Mouse (Mus musculus) kidney, embryonic 14.5 days (tissue): ENCODE measurements around the gene Gm45785. TPM values are rescaled to one million over a fixed set of nuclear protein-coding genes. Genes with fewer than 3 reads are reported as not detected.

Source experiments
- ATAC-seq: fragments of 200-750 bp; cut with Nextera tagmentation; 2 replicates; pipeline ENCODE4 v1.8.0; 2017; ENCODE audit warnings: moderate number of reproducible peaks, mild to moderate bottlenecking, moderate TSS enrichment, moderate library complexity; ENCODE audit not compliant: low FRiP score, low TSS enrichment
- H3K27ac ChIP-seq: fragments of 300-500 bp; sonication (generic); 2 replicates; pipeline ENCODE4 v1.5.1; 2014; ENCODE audit warnings: low read depth, mild to moderate bottlenecking, low read length, moderate library complexity, mixed read lengths
- H3K27me3 ChIP-seq: fragments of 300-500 bp; sonication (generic); 2 replicates; pipeline ENCODE4 v1.6.1; 2014; ENCODE audit warnings: mild to moderate bottlenecking, low read length; ENCODE audit not compliant: control insufficient read depth, insufficient read depth
- H3K36me3 ChIP-seq: fragments of 300-500 bp; sonication (generic); 2 replicates; pipeline ENCODE4 v1.6.1; 2014; ENCODE audit warnings: low read length, mixed read lengths; ENCODE audit not compliant: control insufficient read depth, insufficient read depth
- H3K4me1 ChIP-seq: fragments of 300-500 bp; sonication (generic); 2 replicates; pipeline ENCODE4 v1.6.1; 2014; ENCODE audit warnings: low read length, mixed read lengths; ENCODE audit not compliant: control insufficient read depth, insufficient read depth
- H3K4me2 ChIP-seq: fragments of 300-500 bp; sonication (generic); replicated peaks from 2 replicates; pipeline ENCODE4 v1.6.1; 2014; ENCODE audit warnings: low read depth, mild to moderate bottlenecking, low read length
- H3K4me3 ChIP-seq: fragments of 300-500 bp; sonication (generic); 2 replicates; pipeline ENCODE4 v1.5.1; 2014; ENCODE audit warnings: mild to moderate bottlenecking, low read length
- H3K9ac ChIP-seq: fragments of 300-500 bp; sonication (generic); 2 replicates; pipeline ENCODE4 v1.6.1; 2014; ENCODE audit warnings: low read depth, mild to moderate bottlenecking, low read length, moderate library complexity
- H3K9me3 ChIP-seq: fragments of 300-500 bp; sonication (generic); 2 replicates; pipeline ENCODE4 v1.6.1; 2016; ENCODE audit warnings: low read length; ENCODE audit not compliant: control insufficient read depth
- WGBS: fragments of 180-500 bp; shearing (Covaris S2); extraction: QIAGEN DNeasy Blood & Tissue Kit; methylation state at CpG from one replicate; pipeline ENCODE4 v1.1.7; 2014; 5-methylcytosine and 5-hydroxymethylcytosine counted together
- polyA plus RNA-seq: library from polyadenylated mRNA; unstranded; fragments of >200 nt; fragmentation: Nextera tagmentation; extraction: Ambion mirVana; gene quantifications from 2 replicates; pipeline ENCODE4 v1.2.1, GENCODE M21; 2014

Gene Gm45785
- polyA plus RNA-seq, 1 experiment from 2014 or later, result not detected

DNA sequence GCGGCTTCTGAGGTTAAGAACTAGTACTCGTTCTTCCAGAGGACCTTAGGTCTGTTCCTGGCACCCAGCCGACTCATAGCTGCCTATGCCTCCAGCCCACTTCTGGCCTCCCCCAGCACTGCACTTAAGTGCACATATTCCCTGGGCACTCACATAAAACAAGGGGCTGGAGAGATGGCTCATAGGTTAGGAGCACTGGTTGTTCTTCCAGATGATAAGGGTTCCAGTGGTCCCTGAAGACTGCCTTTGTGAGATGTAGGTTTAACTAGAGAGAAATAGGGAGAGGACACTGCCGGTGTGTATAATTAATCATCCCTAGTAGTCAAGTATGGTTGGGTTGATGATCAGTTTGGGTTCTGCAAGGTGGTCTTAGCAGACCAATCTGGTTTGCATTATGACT lies 33.4 kb downstream of the Gm45785 start:
- Histone ChIP-seq H3K9me3 (no peaks in the 10 kb centered on the region), H3K4me2 (no peak overlapping the region), H3K9ac (no peak overlapping the region), H3K4me3 (no peak overlapping the region), H3K27ac (no peak overlapping the region), H3K36me3 (no peaks in the 10 kb centered on the region), H3K27me3 (no peaks in the 10 kb centered on the region), H3K4me1 (0 out of 2 replicates have a peak, but pooled peaks cover 3% of the 10 kb centered on the region)
- WGBS, result 89% methylated on average over 4 of the region's 4 CpGs
- ATAC-seq, result no peak

DNA sequence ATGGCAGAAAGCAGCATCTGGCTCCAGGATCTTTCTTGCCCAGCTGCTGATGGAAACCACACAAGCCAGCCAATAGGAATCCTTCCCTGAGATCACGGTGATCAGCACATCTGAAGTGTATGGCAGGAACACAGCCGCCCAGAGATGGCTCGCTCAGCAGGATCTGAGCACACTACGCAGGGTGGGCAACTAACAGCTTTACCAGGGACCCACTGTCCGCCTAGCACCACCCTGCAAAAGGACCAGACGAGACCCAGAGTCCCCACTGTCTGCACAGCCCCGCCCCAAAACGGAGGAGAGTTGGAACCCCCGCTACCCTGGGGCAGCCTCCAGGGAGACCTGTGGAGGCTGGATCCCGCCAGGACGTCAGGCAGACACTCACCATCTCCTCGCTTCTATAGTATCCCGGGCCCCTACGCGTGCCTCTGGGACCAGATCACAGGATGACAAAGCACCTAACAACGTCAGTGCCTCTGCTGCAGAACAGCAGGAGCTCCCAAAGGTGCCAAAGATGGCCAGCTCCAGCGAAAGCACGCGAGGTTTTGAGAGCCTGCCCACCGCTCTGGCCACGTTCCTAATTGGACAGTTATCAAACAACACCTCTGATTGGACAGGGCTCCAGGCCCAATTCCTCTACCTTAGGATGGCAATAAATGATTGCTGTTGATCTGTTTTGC lies 34.3 kb downstream of the Gm45785 start, which contains the start of gene Zfp941:
Gene Zfp941 (minus strand): TSS at position 526 of the 677 bp plus-strand sequence.
- Histone ChIP-seq H3K4me2 (peak within 1 kb of the TSS; percentile 66), H3K9ac (peak within 1 kb of the TSS; percentile 46; the same call in 1 of the 2 replicates), H3K4me1 (0 out of 2 replicates have a peak, but pooled peaks cover 3% of the 10 kb centered on the region), H3K4me3 (peak within 1 kb of the TSS; percentile 46), H3K9me3 (no peaks in the 10 kb centered on the region), H3K27ac (no peak within 1 kb of the TSS), H3K27me3 (no peaks in the 10 kb centered on the region), H3K36me3 (no peaks in the 10 kb centered on the region)
- ATAC-seq, result peak; percentile 89
- WGBS, result 2% methylated on average over 21 of the region's 21 CpGs

DNA sequence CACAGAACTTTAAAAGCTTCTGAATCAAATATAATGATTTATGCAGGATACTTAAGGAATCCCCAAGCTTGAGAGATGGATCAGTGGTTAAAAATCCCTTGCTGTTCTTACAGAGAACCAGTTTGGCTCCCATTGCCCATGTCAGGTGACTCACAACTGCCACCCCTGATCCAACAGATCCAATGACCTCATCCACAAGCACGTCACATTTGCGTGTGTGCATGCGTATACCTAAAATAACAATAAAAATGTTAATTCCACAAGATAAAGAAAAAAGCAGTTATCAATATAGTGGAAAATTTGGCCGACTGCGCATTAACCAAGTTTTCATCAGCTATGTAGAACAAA lies 34.9 kb downstream of the Gm45785 start:
- H3K4me3 ChIP-seq, result peak overlapping the region; percentile 46
- ATAC-seq, result no peak
- 0 out of 2 replicates have a peak, but pooled peaks cover 3% of the 10 kb centered on the region for H3K4me1 ChIP-seq
- H3K27ac ChIP-seq, result no peak overlapping the region
- 50% methylated on average over 5 of the region's 5 CpGs for WGBS
- no peak overlapping the region for H3K9ac ChIP-seq
- H3K36me3 ChIP-seq, result no peaks in the 10 kb centered on the region
- H3K4me2 ChIP-seq, result peak overlapping the region; percentile 66
- no peaks in the 10 kb centered on the region for H3K9me3 ChIP-seq
- H3K27me3 ChIP-seq, result no peaks in the 10 kb centered on the region

DNA sequence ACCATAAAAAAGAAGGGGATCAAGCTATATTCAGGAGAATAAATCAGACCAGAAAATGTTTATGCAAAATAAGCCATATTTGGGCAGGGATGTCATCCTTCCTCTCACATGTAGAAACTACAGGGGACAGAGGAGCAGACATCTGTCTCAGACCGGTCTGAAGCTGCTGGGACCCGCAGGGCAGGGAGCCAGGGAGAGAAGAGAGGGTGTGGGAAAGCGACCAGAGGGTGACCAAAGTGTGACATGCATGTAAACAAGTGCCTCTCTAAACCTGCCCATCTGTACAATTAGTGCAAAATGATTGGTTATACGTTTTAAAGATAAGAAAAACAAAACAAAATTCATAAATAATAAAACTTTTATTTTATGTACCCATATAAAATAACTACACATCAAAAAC lies 36.0 kb downstream of the Gm45785 start:
- ATAC-seq, result no peak
- H3K27me3 ChIP-seq, result no peaks in the 10 kb centered on the region
- no peaks in the 10 kb centered on the region for H3K9me3 ChIP-seq
- H3K36me3 ChIP-seq, result no peaks in the 10 kb centered on the region
- H3K27ac ChIP-seq, result no peak overlapping the region
- whole genome bisulfite sequencing, result 74% methylated on average over 4 of the region's 4 CpGs
- 0 out of 2 replicates have a peak, but pooled peaks cover 3% of the 10 kb centered on the region for H3K4me1 ChIP-seq
- no peak overlapping the region for H3K9ac ChIP-seq
- no peak overlapping the region for H3K4me3 ChIP-seq
- H3K4me2 ChIP-seq, result no peak overlapping the region

DNA sequence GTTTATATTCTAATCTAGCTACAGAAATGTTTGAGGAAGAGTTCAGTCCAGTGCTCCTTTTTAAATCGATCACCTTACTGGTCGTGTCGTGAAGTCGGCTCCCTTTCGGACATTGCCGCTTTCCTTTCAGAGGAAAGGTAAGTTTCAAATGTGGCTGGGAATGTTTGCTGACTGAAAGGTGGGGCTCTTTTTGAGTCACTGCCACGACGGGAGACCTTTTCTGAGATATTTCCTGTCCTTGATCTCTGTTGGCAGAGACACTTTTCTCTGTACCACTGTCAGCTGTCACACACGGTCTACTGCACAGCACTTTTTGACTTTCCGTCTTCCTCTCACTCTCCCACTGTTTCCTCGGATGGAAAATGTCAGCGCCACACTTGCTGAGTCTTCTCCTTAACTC lies 43.3 kb downstream of the Gm45785 start:
- peaks cover 2% of the 10 kb centered on the region; the same call in 1 of the 2 replicates for H3K36me3 ChIP-seq
- ATAC-seq, result no peak
- H3K4me3 ChIP-seq, result no peak overlapping the region
- H3K4me1 ChIP-seq, result no peaks in the 10 kb centered on the region
- no peaks in the 10 kb centered on the region for H3K9me3 ChIP-seq
- no peak overlapping the region for H3K27ac ChIP-seq
- H3K27me3 ChIP-seq, result no peaks in the 10 kb centered on the region
- 91% methylated on average over 12 of the region's 12 CpGs for WGBS
- H3K4me2 ChIP-seq, result no peak overlapping the region
- H3K9ac ChIP-seq, result no peak overlapping the region

DNA sequence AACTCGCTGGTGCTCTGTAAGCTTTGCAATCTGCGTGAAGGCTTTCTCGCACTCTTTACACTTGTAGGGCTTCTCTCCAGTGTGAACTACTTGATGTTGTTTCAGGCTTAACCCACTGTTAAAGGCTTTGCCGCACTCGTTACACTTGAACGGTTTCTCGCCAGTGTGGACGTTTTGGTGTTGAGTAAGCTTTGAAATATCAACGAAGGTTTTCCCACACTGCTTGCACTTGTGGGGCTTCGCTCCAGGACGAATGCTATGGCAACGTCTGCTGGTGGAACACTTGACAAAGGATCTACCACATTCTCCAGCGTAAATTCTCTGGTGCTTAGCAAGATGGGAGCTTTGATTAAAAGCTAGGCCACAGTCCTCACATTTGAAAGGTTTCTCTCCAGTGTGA lies 44.4 kb downstream of the Gm45785 start:
- H3K9ac ChIP-seq, result no peak overlapping the region
- H3K4me3 ChIP-seq, result no peak overlapping the region
- H3K9me3 ChIP-seq, result no peaks in the 10 kb centered on the region
- no peak overlapping the region for H3K4me2 ChIP-seq
- no peaks in the 10 kb centered on the region for H3K27me3 ChIP-seq
- H3K4me1 ChIP-seq, result no peaks in the 10 kb centered on the region
- no peak overlapping the region for H3K27ac ChIP-seq
- ATAC-seq, result no peak
- peaks cover 2% of the 10 kb centered on the region; the same call in 1 of the 2 replicates for H3K36me3 ChIP-seq
- whole genome bisulfite sequencing, result 85% methylated on average over 13 of the region's 13 CpGs

DNA sequence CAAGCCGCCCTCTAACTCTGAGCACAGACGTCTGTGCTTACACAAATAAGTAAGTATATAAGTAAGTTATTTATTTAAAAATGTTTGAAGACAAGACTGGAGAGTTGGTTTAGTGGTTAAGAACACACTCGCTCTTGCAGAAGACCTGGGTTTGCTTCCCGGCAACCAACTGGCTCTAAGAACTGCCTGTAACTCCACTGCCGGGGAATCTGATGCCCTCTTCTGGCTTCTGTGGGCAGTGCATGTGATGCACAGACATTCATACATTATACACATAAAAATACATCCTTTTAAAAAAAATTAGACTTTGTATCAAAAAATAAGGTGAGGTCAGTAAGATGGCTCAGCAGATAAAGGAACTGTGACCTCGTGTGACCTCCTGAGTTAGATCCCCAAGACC lies 45.6 kb downstream of the Gm45785 start:
- Histone ChIP-seq H3K27me3 (no peaks in the 10 kb centered on the region), H3K4me1 (no peaks in the 10 kb centered on the region), H3K9ac (no peak overlapping the region), H3K9me3 (no peaks in the 10 kb centered on the region), H3K27ac (no peak overlapping the region), H3K4me2 (no peak overlapping the region), H3K36me3 (peaks cover 2% of the 10 kb centered on the region; the same call in 1 of the 2 replicates), H3K4me3 (no peak overlapping the region)
- ATAC-seq, result no peak
- whole genome bisulfite sequencing, result 96% methylated on average over 6 of the region's 6 CpGs

DNA sequence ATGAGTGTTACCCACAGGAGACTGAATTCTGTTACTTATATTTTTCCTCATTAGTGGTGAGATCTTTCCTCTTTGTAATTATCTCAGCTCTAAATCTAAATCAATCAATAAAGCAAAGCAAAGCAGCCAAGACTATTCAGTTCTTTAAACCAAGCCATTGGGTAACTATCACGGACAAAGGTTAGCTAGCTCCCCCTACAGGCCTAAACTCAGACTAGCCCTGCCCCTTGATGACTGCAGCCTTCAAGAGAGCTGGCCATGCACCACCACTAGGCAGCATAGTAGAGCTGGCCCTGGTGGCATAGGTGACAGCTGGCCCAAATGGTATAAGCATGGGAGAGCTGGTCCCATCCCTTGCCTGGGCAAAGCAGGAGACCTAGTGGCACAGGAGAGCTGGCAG lies 50.4 kb downstream of the Gm45785 start:
- Histone ChIP-seq H3K9ac (no peak overlapping the region), H3K9me3 (no peaks in the 10 kb centered on the region), H3K27ac (no peak overlapping the region), H3K36me3 (no peaks in the 10 kb centered on the region), H3K4me1 (no peaks in the 10 kb centered on the region), H3K4me3 (no peak overlapping the region), H3K27me3 (no peaks in the 10 kb centered on the region), H3K4me2 (no peak overlapping the region)
- ATAC-seq, result no peak; the same call in 1 of the 2 replicates
- WGBS, result 12% methylated on average over 1 of the region's 1 CpGs

DNA sequence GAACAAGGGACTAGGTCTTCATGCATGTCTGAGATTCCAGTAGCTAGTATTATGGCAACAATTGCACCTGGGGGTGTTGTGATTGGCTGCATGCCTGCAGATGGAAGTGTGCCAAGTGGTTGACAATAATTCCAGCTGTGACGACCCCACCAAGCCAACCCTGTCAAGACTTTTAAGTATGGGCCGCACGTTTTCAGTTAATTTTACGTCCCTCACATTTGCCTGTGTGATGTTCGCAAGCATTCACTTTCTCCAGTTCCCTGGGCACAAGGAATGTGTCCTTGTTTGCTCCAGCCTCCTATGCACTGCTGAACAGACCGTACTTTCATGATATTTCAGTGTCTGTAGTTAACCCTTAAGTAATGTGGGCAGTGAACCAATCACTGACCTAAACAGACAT lies 53.5 kb downstream of the Gm45785 start:
- Histone ChIP-seq H3K27ac (no peak overlapping the region), H3K4me3 (no peak overlapping the region), H3K9ac (no peak overlapping the region), H3K36me3 (no peaks in the 10 kb centered on the region), H3K4me2 (no peak overlapping the region), H3K4me1 (no peaks in the 10 kb centered on the region), H3K9me3 (no peaks in the 10 kb centered on the region), H3K27me3 (no peaks in the 10 kb centered on the region)
- ATAC-seq, result no peak
- WGBS, result 33% methylated on average over 6 of the region's 6 CpGs
